Mouse (Mus musculus) kidney, postnatal 36 days (tissue): ENCODE measurements around the gene Olfr963.
"Not testable (repeated sequence)": the region's sequence is repeated elsewhere in the genome, so short reads cannot be mapped to it uniquely, and the experiment has no call there.

ENCODE experiments used
- DNase-seq, 2 experiments: peaks; one replicate each; pipeline ENCODE4 v3.0.0; 2021 to 2022; ENCODE audit warnings: mixed read lengths in 2 of 2

Gene Olfr963

GRCm38 (mm10) chr9:39666905-39667304, at the start of gene Olfr963:
Olfr963 (plus strand) TSS chr9:39667205.
- no peak for DNase-seq

GRCm38 (mm10) chr9:39621073-39621472, 45.9 kb upstream of the Olfr963 start, which contains the start of gene Olfr960:
Olfr960 (plus strand) TSS chr9:39621373.
- no peak for DNase-seq

GRCm38 (mm10) chr9:39623783-39624182, 43.2 kb upstream of the Olfr963 start:
- no peak for DNase-seq

- DNase-seq: no peak
Measured at GRCm38 (mm10) chr9:39624711-39625110, 42.3 kb upstream of the Olfr963 start.

GRCm38 (mm10) chr9:39629069-39629468, 37.9 kb upstream of the Olfr963 start:
- no peak for DNase-seq

GRCm38 (mm10) chr9:39633913-39634594, 33.0 kb upstream of the Olfr963 start:
- no peak for DNase-seq

- DNase-seq: no peak
Measured at GRCm38 (mm10) chr9:39644785-39645184, 22.2 kb upstream of the Olfr963 start, which contains the start of gene Olfr961. Olfr961 (plus strand) TSS chr9:39645085.

GRCm38 (mm10) chr9:39647382-39647781, 19.6 kb upstream of the Olfr963 start:
- DNase-seq: no peak

GRCm38 (mm10) chr9:39654756-39655396, 12.1 kb upstream of the Olfr963 start:
- DNase-seq: no peak

GRCm38 (mm10) chr9:39669723-39670122, 2.7 kb downstream of the Olfr963 start:
- no peak for DNase-seq

GRCm38 (mm10) chr9:39674820-39675219, 7.8 kb downstream of the Olfr963 start:
- no peak for DNase-seq

GRCm38 (mm10) chr9:39678557-39678956, 11.6 kb downstream of the Olfr963 start:
- DNase-seq: no peak

GRCm38 (mm10) chr9:39679280-39679679, 12.3 kb downstream of the Olfr963 start:
- no peak for DNase-seq

GRCm38 (mm10) chr9:39701123-39701522, 34.1 kb downstream of the Olfr963 start:
- not testable (repeated sequence) for DNase-seq

GRCm38 (mm10) chr9:39707017-39707416, 40.0 kb downstream of the Olfr963 start, which contains the start of gene Olfr149:
Olfr149 (minus strand) TSS chr9:39707117.
- no peak for DNase-seq

- peak; percentile 4 to 43 for DNase-seq
Measured at GRCm38 (mm10) chr9:39708958-39709357, 42.0 kb downstream of the Olfr963 start.

GRCm38 (mm10) chr9:39711053-39711452, 44.0 kb downstream of the Olfr963 start, which contains the start of gene Olfr965:
Olfr965 (plus strand) TSS chr9:39711353.
- DNase-seq: no peak
